Mouse (Mus musculus) thymus, postnatal 0 days (tissue): ENCODE measurements around the gene Slc15a3. TPM values are rescaled to one million over a fixed set of nuclear protein-coding genes. Genes with fewer than 3 reads are reported as not detected.

Source experiments
- polyA plus RNA-seq: library from polyadenylated mRNA; unstranded; fragments of >200 nt; fragmentation: Nextera tagmentation; extraction: Ambion mirVana; gene quantifications from 2 replicates; pipeline ENCODE4 v1.2.1, GENCODE M21; 2015

Slc15a3 gene
- polyA plus RNA-seq, 1 experiment from 2014 or later = 3.3 TPM

Other genes starting within 250 kb of the Slc15a3 start
- 148 and 156 TPM in 2 replicates for gene Ddb1, start 234.4 kb upstream of the Slc15a3 start, polyA plus RNA-seq
- 12.4 and 13.7 TPM in 2 replicates for gene Tkfc, start 234.1 kb upstream of the Slc15a3 start, polyA plus RNA-seq
- gene Vwce, start 205.5 kb upstream of the Slc15a3 start, polyA plus RNA-seq = 1.2 and 2.2 TPM in 2 replicates
- gene Pga5, start 161.7 kb upstream of the Slc15a3 start, polyA plus RNA-seq = 0.49 and 0.95 TPM in 2 replicates
- gene Vps37c, start 151.0 kb upstream of the Slc15a3 start, polyA plus RNA-seq = 14.6 and 19.3 TPM in 2 replicates
- gene Cd5, start 100.7 kb upstream of the Slc15a3 start, polyA plus RNA-seq = 116 and 132 TPM in 2 replicates
- gene Cd6, start 9.7 kb upstream of the Slc15a3 start, polyA plus RNA-seq = 141 and 145 TPM in 2 replicates
- gene Tmem132a, start 30.2 kb downstream of the Slc15a3 start, polyA plus RNA-seq = 3.6 and 4.2 TPM in 2 replicates
- gene Tmem109, start 42.3 kb downstream of the Slc15a3 start, polyA plus RNA-seq = 35.2 and 41.6 TPM in 2 replicates
- gene Prpf19, start 55.5 kb downstream of the Slc15a3 start, polyA plus RNA-seq = 31.6 and 34.9 TPM in 2 replicates
- gene Zp1, start 80.9 kb downstream of the Slc15a3 start, polyA plus RNA-seq = 0.82 and 1.2 TPM in 2 replicates
- gene Ptgdr2, start 97.4 kb downstream of the Slc15a3 start, polyA plus RNA-seq = 0.27 and 0.39 TPM in 2 replicates
- gene Ccdc86, start 109.5 kb downstream of the Slc15a3 start, polyA plus RNA-seq = 23.4 and 25.1 TPM in 2 replicates
- gene Ms4a10, start 134.9 kb downstream of the Slc15a3 start, polyA plus RNA-seq = 0.30 and 0.64 TPM in 2 replicates
- gene Ms4a15, start 153.5 kb downstream of the Slc15a3 start, polyA plus RNA-seq = not detected in 2 replicates
- 0.14 TPM in 1 of 2 replicates, not detected in the other for gene Ms4a18, start 178.3 kb downstream of the Slc15a3 start, polyA plus RNA-seq
- gene Ms4a8a, start 241.4 kb downstream of the Slc15a3 start, polyA plus RNA-seq = 0.19 and 0.38 TPM in 2 replicates